Mouse (Mus musculus) adrenal gland, postnatal 4 days (tissue): ENCODE data around the gene Rfxank. TPM values are rescaled to one million over a fixed set of nuclear protein-coding genes. Genes with fewer than 3 reads are reported as not detected.
A peak's percentile ranks its signal among the peaks of the same experiment; 100 is the strongest.

Experiments
- DNase-seq, 2 experiments: peaks; one replicate each; pipeline ENCODE4 v3.0.0; 2021 to 2022; ENCODE audit warnings: low spot score in 2 of 2, mixed read lengths in 2 of 2
- total RNA-seq, 2 experiments: library from RNA; stranded (reverse); gene quantifications; 2 replicates each; pipeline ENCODE4 v1.2.3; 2021

Gene Rfxank
- total RNA-seq, 2 experiments from 2014 or later: 15.9 to 18.9 TPM

- peak; percentile 40 to 54 for DNase-seq
These were observed 13.7 kb upstream of the Rfxank start for GRCm38 (mm10) chr8:70152537-70153257.

GRCm38 (mm10) chr8:70150158-70150557, 11.2 kb upstream of the Rfxank start:
- DNase-seq: no peak

- no peak for DNase-seq
These were observed 9.0 kb upstream of the Rfxank start for GRCm38 (mm10) chr8:70147678-70148607.

- no peak for DNase-seq
These were observed 1.0 kb upstream of the Rfxank start for GRCm38 (mm10) chr8:70139981-70140380.

- no peak for DNase-seq
These were observed 1.1 kb downstream of the Rfxank start for GRCm38 (mm10) chr8:70137890-70138289.

- no peak for DNase-seq
These were observed 2.4 kb downstream of the Rfxank start for GRCm38 (mm10) chr8:70136591-70136990.

GRCm38 (mm10) chr8:70134931-70135330, 4.0 kb downstream of the Rfxank start:
- no peak for DNase-seq

GRCm38 (mm10) chr8:70134086-70134485, 4.9 kb downstream of the Rfxank start:
- DNase-seq: no peak

- peak; percentile 61 to 70 for DNase-seq
These were observed 7.6 kb downstream of the Rfxank start, which contains the start of gene Nr2c2ap for GRCm38 (mm10) chr8:70131166-70131883. Nr2c2ap (plus strand) TSS chr8:70131333.

GRCm38 (mm10) chr8:70130066-70130465, 8.9 kb downstream of the Rfxank start:
- DNase-seq: no peak

GRCm38 (mm10) chr8:70129309-70129952, 9.5 kb downstream of the Rfxank start:
- DNase-seq: no peak

GRCm38 (mm10) chr8:70128435-70128834, 10.5 kb downstream of the Rfxank start:
- DNase-seq: peak in 1 of 2 experiments; percentile 45

GRCm38 (mm10) chr8:70124992-70125391, 14.0 kb downstream of the Rfxank start:
- no peak for DNase-seq

GRCm38 (mm10) chr8:70122863-70123262, 16.1 kb downstream of the Rfxank start:
- DNase-seq: no peak

- peak in 1 of 2 experiments; percentile 31 for DNase-seq
These were observed 18.3 kb downstream of the Rfxank start, which contains the start of gene Ncan for GRCm38 (mm10) chr8:70120667-70121066. Ncan (minus strand) TSS chr8:70120873.

GRCm38 (mm10) chr8:70118726-70119700, 19.9 kb downstream of the Rfxank start:
- DNase-seq: no peak

GRCm38 (mm10) chr8:70117611-70118010, 21.3 kb downstream of the Rfxank start:
- no peak for DNase-seq

GRCm38 (mm10) chr8:70114892-70115291, 24.1 kb downstream of the Rfxank start:
- DNase-seq: no peak

GRCm38 (mm10) chr8:70114488-70114887, 24.5 kb downstream of the Rfxank start:
- DNase-seq: no peak
